Mouse (Mus musculus) lung, embryonic 16.5 days (tissue): Measurements from ENCODE around the gene B3gnt3. TPM values are rescaled to one million over a fixed set of nuclear protein-coding genes. Genes with fewer than 3 reads are reported as not detected.

Source experiments
- ATAC-seq: fragments of 200-750 bp; cut with Nextera tagmentation; 2 replicates; pipeline ENCODE4 v1.8.0; 2017; ENCODE audit warnings: low read depth, mild to moderate bottlenecking, moderate library complexity
- H3K27ac ChIP-seq: fragments of 300-500 bp; sonication (generic); 2 replicates; pipeline ENCODE4 v1.5.1; 2014; ENCODE audit warnings: mild to moderate bottlenecking, control low read depth, low read length
- H3K27me3 ChIP-seq: fragments of 300-500 bp; sonication (generic); 2 replicates; pipeline ENCODE4 v1.6.1; 2014; ENCODE audit warnings: low read depth, low read length, mixed read lengths; ENCODE audit not compliant: control insufficient read depth, insufficient read depth
- H3K36me3 ChIP-seq: fragments of 300-500 bp; sonication (generic); 2 replicates; pipeline ENCODE4 v1.6.1; 2014; ENCODE audit warnings: low read length; ENCODE audit not compliant: control insufficient read depth, insufficient read depth
- H3K4me1 ChIP-seq: fragments of 300-500 bp; sonication (generic); replicated peaks from 2 replicates; pipeline ENCODE4 v1.6.1; 2014; ENCODE audit warnings: low read length, mixed read lengths; ENCODE audit not compliant: control insufficient read depth, insufficient read depth
- H3K4me2 ChIP-seq: fragments of 300-500 bp; sonication (generic); 2 replicates; pipeline ENCODE4 v1.6.1; 2014; ENCODE audit warnings: low read depth, low read length, control low read depth
- H3K4me3 ChIP-seq: fragments of 300-500 bp; sonication (generic); 2 replicates; pipeline ENCODE4 v1.5.1; 2014; ENCODE audit warnings: mild to moderate bottlenecking, low read length, control low read depth
- H3K9ac ChIP-seq: fragments of 300-500 bp; sonication (generic); 2 replicates; pipeline ENCODE4 v1.6.1; 2014; ENCODE audit warnings: low read length, control low read depth
- H3K9me3 ChIP-seq: fragments of 300-500 bp; sonication (generic); 2 replicates; pipeline ENCODE4 v1.6.1; 2016; ENCODE audit warnings: low read length; ENCODE audit not compliant: control insufficient read depth
- WGBS: fragments of 180-500 bp; shearing (Covaris S2); extraction: QIAGEN DNeasy Blood & Tissue Kit; methylation state at CpG from one replicate; pipeline ENCODE4 v1.1.7; 2014; 5-methylcytosine and 5-hydroxymethylcytosine counted together
- polyA plus RNA-seq: library from polyadenylated mRNA; unstranded; fragments of >200 nt; fragmentation: Nextera tagmentation; extraction: Ambion mirVana; gene quantifications from 2 replicates; pipeline ENCODE4 v1.2.1, GENCODE M21; 2015

B3gnt3 gene
- polyA plus RNA-seq, 1 experiment from 2014 or later, result 4.6 TPM

DNA sequence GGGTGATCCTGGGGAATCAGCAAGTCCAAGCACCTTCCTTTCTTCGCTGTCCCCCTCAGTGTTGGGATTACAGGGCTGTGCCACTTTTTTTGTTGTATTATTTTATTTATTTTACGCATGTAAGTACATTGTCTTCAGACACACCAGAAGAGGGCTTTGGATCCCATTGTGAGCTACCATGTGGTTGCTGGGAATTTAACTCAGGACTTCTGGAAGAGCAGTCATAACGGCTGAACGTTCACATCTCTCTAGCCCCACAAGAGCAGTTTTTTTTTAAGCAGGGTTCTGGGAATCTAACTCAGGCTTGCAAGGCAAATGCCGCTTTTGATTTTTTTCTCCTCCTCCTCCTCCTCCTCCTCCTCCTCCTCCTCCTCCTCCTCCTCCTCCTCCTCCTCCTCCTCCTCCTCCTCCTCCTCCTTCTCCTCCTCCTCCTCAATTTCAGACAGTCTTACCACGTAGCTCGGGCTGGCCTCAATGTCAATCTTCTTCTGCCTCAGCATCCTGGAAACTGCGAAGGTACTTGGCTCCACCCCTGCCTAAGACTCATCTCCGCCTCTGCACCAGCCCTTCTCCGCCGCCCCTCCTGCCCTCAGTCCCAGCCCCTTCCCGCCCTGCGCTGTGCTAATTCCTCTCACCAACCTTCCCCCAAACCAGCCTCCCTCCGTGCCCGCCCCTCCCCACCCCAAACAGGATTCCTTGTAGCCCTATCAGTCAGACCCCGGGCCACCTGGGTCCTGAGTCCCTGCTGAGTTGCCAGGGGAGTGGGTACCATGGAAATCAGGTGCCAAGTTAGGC, 27.4 kb upstream of the B3gnt3 start:
- peak overlapping the region; percentile 22 for H3K4me3 ChIP-seq
- H3K9me3 ChIP-seq, result no peaks in the 10 kb centered on the region
- H3K4me2 ChIP-seq, result peak overlapping the region; percentile 50
- H3K4me1 ChIP-seq, result no peaks in the 10 kb centered on the region
- peaks cover 8% of the 10 kb centered on the region for H3K27me3 ChIP-seq
- no peak overlapping the region for H3K27ac ChIP-seq
- H3K9ac ChIP-seq, result no peak overlapping the region
- WGBS, result 5% methylated on average over 14 of the region's 16 CpGs
- no peaks in the 10 kb centered on the region for H3K36me3 ChIP-seq
- ATAC-seq, result no peak

- peak overlapping the region; percentile 22 for H3K4me3 ChIP-seq
- H3K27ac ChIP-seq, result no peak overlapping the region
- peaks cover 8% of the 10 kb centered on the region for H3K27me3 ChIP-seq
- 5% methylated on average over 21 of the region's 21 CpGs for WGBS
- H3K9me3 ChIP-seq, result no peaks in the 10 kb centered on the region
- no peaks in the 10 kb centered on the region for H3K4me1 ChIP-seq
- H3K36me3 ChIP-seq, result no peaks in the 10 kb centered on the region
- H3K4me2 ChIP-seq, result peak overlapping the region; percentile 50
- H3K9ac ChIP-seq, result no peak overlapping the region
- ATAC-seq, result peak; percentile 19; the same call in 1 of the 2 replicates
Measured at GRCm38 (mm10) chr8:71728240-71728785, 26.7 kb upstream of the B3gnt3 start.

- Histone ChIP-seq H3K4me1 (no peaks in the 10 kb centered on the region), H3K27ac (no peak within 1 kb of the TSS), H3K4me3 (peak within 1 kb of the TSS; percentile 62), H3K9ac (peak within 1 kb of the TSS; percentile 72), H3K4me2 (peak within 1 kb of the TSS; percentile 86), H3K9me3 (no peaks in the 10 kb centered on the region), H3K36me3 (no peaks in the 10 kb centered on the region), H3K27me3 (peaks cover 8% of the 10 kb centered on the region)
- WGBS, result 1% methylated on average over 52 of the region's 54 CpGs
- peak; percentile 90 for ATAC-seq
Measured at GRCm38 (mm10) chr8:71725122-71725924, 23.7 kb upstream of the B3gnt3 start, which contains the start of gene Fcho1. Fcho1 (minus strand) TSS chr8:71725716.

DNA sequence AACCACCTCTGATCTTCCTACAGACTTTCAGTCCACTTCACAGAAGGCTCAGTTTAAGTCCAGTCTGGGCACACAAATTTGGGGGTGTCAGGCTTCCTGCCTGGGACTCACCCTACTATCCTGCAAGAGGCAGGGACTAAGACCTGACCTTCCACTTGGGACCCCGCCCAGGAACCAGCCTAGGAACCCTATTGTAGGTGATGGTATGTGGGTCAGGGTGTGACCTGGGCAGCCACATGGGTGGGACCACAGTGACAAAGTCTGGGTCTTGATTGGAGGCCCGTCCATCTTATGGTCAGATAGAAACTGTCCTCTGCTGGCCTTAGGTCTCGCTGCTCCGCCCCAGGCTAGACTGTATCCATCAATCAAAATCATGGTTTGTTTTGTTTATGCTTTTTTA, 22.8 kb upstream of the B3gnt3 start:
- H3K4me1 ChIP-seq, result no peaks in the 10 kb centered on the region
- no peak overlapping the region for H3K4me3 ChIP-seq
- H3K4me2 ChIP-seq, result no peak overlapping the region
- no peak overlapping the region for H3K9ac ChIP-seq
- no peaks in the 10 kb centered on the region for H3K9me3 ChIP-seq
- WGBS, result 38% methylated on average over 4 of the region's 4 CpGs
- no peaks in the 10 kb centered on the region for H3K36me3 ChIP-seq
- no peak for ATAC-seq
- no peak overlapping the region for H3K27ac ChIP-seq
- peaks cover 8% of the 10 kb centered on the region for H3K27me3 ChIP-seq

GRCm38 (mm10) chr8:71723047-71723551, 21.5 kb upstream of the B3gnt3 start:
- Histone ChIP-seq H3K9me3 (no peaks in the 10 kb centered on the region), H3K4me3 (no peak overlapping the region), H3K27me3 (peaks cover 8% of the 10 kb centered on the region), H3K27ac (no peak overlapping the region), H3K4me1 (no peaks in the 10 kb centered on the region), H3K36me3 (no peaks in the 10 kb centered on the region), H3K4me2 (no peak overlapping the region), H3K9ac (no peak overlapping the region)
- ATAC-seq, result no peak
- 52% methylated on average over 14 of the region's 14 CpGs for WGBS

DNA sequence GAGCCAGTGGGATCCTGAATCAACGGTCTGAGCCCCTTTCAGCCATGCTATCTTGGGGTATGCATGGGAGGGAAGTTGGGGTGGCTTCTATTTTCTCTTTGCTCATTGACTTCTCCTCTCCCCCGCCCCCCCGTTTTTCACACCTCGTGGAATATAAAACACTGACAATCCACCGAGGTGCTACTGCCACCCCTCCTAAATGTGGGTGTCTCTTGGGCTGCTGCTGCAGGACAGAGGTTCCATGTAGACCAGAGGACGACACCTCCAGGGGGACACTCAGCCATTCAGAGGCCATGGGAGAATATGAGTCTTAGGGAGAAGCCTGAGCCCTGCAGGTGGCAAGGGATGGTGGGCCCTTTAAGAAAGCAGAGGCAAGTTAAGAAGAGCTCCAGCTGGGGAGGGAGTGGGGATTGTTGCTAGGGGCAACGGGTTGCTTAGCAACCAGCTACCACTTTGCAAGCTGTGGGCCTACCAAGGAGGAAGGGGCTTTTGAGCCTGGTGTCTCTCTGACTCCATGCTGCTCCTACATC, 18.4 kb upstream of the B3gnt3 start:
- no peaks in the 10 kb centered on the region for H3K4me1 ChIP-seq
- no peak overlapping the region for H3K9ac ChIP-seq
- no peak overlapping the region for H3K4me2 ChIP-seq
- 39% methylated on average over 7 of the region's 7 CpGs for WGBS
- H3K4me3 ChIP-seq, result no peak overlapping the region
- no peaks in the 10 kb centered on the region; the same call in 1 of the 2 replicates for H3K27me3 ChIP-seq
- H3K36me3 ChIP-seq, result no peaks in the 10 kb centered on the region
- no peak for ATAC-seq
- no peak overlapping the region for H3K27ac ChIP-seq
- no peaks in the 10 kb centered on the region for H3K9me3 ChIP-seq

GRCm38 (mm10) chr8:71719218-71719617, 17.6 kb upstream of the B3gnt3 start:
- no peaks in the 10 kb centered on the region; the same call in 1 of the 2 replicates for H3K27me3 ChIP-seq
- no peak overlapping the region for H3K4me2 ChIP-seq
- no peak for ATAC-seq
- H3K9ac ChIP-seq, result no peak overlapping the region
- H3K4me1 ChIP-seq, result no peaks in the 10 kb centered on the region
- no peak overlapping the region for H3K27ac ChIP-seq
- H3K4me3 ChIP-seq, result no peak overlapping the region
- no peaks in the 10 kb centered on the region for H3K36me3 ChIP-seq
- no peaks in the 10 kb centered on the region for H3K9me3 ChIP-seq
- WGBS, result 40% methylated on average over 4 of the region's 4 CpGs

DNA sequence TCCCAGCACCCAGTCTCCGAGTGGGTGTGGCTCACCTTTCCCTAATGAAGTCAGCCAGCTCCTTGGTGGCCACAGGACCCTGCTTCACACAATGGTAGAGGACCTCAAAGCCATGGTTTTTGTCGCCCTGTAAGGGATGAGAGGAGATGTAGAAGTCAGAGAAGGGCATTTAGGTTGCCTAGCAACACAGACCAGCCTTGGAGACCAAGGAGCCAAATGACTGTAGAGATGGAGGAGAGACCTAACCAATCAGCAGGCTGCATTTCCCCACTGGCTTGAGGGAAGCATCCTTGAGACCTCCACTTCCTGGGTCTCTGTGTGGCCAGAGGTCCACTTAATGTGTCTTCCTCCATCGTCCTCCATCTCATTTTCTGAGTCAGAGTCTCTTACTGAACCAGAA, 16.7 kb upstream of the B3gnt3 start:
- 22% methylated on average over 3 of the region's 3 CpGs for WGBS
- H3K4me1 ChIP-seq, result no peaks in the 10 kb centered on the region
- no peak overlapping the region for H3K4me3 ChIP-seq
- H3K9me3 ChIP-seq, result no peaks in the 10 kb centered on the region
- H3K27me3 ChIP-seq, result no peaks in the 10 kb centered on the region
- ATAC-seq, result no peak
- no peak overlapping the region for H3K4me2 ChIP-seq
- H3K9ac ChIP-seq, result no peak overlapping the region
- H3K36me3 ChIP-seq, result no peaks in the 10 kb centered on the region
- no peak overlapping the region for H3K27ac ChIP-seq

GRCm38 (mm10) chr8:71717096-71717495, 15.5 kb upstream of the B3gnt3 start:
- no peak overlapping the region for H3K9ac ChIP-seq
- no peaks in the 10 kb centered on the region for H3K4me1 ChIP-seq
- H3K27ac ChIP-seq, result no peak overlapping the region
- peak; percentile 6; the same call in 1 of the 2 replicates for ATAC-seq
- H3K27me3 ChIP-seq, result no peaks in the 10 kb centered on the region
- WGBS, result 67% methylated on average over 12 of the region's 12 CpGs
- no peaks in the 10 kb centered on the region for H3K36me3 ChIP-seq
- no peak overlapping the region for H3K4me3 ChIP-seq
- H3K4me2 ChIP-seq, result no peak overlapping the region
- no peaks in the 10 kb centered on the region for H3K9me3 ChIP-seq
